Mouse (Mus musculus) neural tube, embryonic 11.5 days (tissue): Measurements from ENCODE around the gene Gtf3c1. TPM values are rescaled to one million over a fixed set of nuclear protein-coding genes. Genes with fewer than 3 reads are reported as not detected.
A peak's percentile ranks its signal among the peaks of the same experiment; 100 is the strongest.

Experiments used
- ATAC-seq: fragments of 200-750 bp; cut with Nextera tagmentation; 2 replicates; pipeline ENCODE4 v1.8.0; 2017; ENCODE audit warnings: moderate number of reproducible peaks, mild to moderate bottlenecking, moderate TSS enrichment, moderate library complexity; ENCODE audit not compliant: insufficient read depth, low FRiP score, low TSS enrichment
- DNase-seq: peaks from one replicate; pipeline ENCODE4 v3.0.0-alpha.2; 2015; ENCODE audit warnings: low spot score
- H3K27ac ChIP-seq: fragments of 300-500 bp; sonication (generic); 2 replicates; pipeline ENCODE4 v1.5.1; 2014; ENCODE audit warnings: low read depth, mild to moderate bottlenecking, low read length
- H3K27me3 ChIP-seq: fragments of 300-500 bp; sonication (generic); 2 replicates; pipeline ENCODE4 v1.6.1; 2014; ENCODE audit warnings: mild to moderate bottlenecking, low read length, mixed read lengths; ENCODE audit not compliant: control insufficient read depth, insufficient read depth
- H3K36me3 ChIP-seq: fragments of 300-500 bp; sonication (generic); 2 replicates; pipeline ENCODE4 v1.6.1; 2014; ENCODE audit warnings: mild to moderate bottlenecking, low read length, moderate library complexity, mixed read lengths; ENCODE audit not compliant: control insufficient read depth, insufficient read depth
- H3K4me1 ChIP-seq: fragments of 300-500 bp; sonication (generic); 2 replicates; pipeline ENCODE4 v1.6.1; 2014; ENCODE audit warnings: low read length, mixed read lengths; ENCODE audit not compliant: control insufficient read depth, insufficient read depth
- H3K4me2 ChIP-seq: fragments of 300-500 bp; sonication (generic); 2 replicates; pipeline ENCODE4 v1.6.1; 2014; ENCODE audit warnings: low read depth, mild to moderate bottlenecking, moderate library complexity
- H3K4me3 ChIP-seq: fragments of 300-500 bp; sonication (generic); 2 replicates; pipeline ENCODE4 v1.5.1; 2014; ENCODE audit warnings: low read depth, low read length
- H3K9ac ChIP-seq: fragments of 300-500 bp; sonication (generic); 2 replicates; pipeline ENCODE4 v1.6.1; 2014; ENCODE audit warnings: mild to moderate bottlenecking, low read length
- H3K9me3 ChIP-seq: fragments of 300-500 bp; sonication (generic); 2 replicates; pipeline ENCODE4 v1.6.1; 2016; ENCODE audit warnings: low read length; ENCODE audit not compliant: control insufficient read depth
- WGBS: fragments of 180-500 bp; shearing (Covaris S2); extraction: QIAGEN DNeasy Blood & Tissue Kit; methylation state at CpG from one replicate; pipeline ENCODE4 v1.1.7; 2014; 5-methylcytosine and 5-hydroxymethylcytosine counted together
- polyA plus RNA-seq: library from polyadenylated mRNA; unstranded; fragments of >200 nt; fragmentation: Nextera tagmentation; extraction: Ambion mirVana; gene quantifications from 2 replicates; pipeline ENCODE4 v1.2.1, GENCODE M21; 2014

Gtf3c1 gene
- 40.6 and 43.6 TPM in 2 replicates for polyA plus RNA-seq

DNA sequence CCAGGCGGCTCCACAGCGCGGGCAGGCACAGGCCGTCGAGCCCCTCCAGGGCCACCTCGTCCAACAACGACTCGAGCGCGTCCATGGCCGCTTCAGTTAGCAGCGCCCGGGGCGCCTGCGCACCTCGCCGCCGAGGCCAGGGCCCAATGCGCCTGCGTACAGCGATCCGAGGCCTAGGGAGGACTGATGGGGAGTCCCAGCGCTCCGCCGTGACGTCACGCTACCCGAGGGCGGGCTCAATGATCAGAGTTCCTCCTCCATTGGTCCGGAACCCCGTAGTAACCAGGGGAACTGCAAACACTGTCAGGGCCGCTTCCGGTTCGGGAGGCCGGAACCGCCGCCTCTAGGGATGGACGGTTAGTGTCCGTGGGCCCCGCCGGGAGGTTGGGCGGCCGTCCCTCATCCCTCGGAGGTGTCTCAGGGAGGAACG lies at the start of gene Gtf3c1, which contains the start of gene D430042O09Rik:
TSS of gene Gtf3c1 (minus strand) at position 188 of the 430 bp plus-strand sequence.
TSS of gene D430042O09Rik (plus strand) at position 296 of the 430 bp plus-strand sequence.
- under 1% methylated on average over 45 of the region's 45 CpGs for WGBS
- DNase-seq (peak; percentile 100), ATAC-seq (peak; percentile 97)

DNA sequence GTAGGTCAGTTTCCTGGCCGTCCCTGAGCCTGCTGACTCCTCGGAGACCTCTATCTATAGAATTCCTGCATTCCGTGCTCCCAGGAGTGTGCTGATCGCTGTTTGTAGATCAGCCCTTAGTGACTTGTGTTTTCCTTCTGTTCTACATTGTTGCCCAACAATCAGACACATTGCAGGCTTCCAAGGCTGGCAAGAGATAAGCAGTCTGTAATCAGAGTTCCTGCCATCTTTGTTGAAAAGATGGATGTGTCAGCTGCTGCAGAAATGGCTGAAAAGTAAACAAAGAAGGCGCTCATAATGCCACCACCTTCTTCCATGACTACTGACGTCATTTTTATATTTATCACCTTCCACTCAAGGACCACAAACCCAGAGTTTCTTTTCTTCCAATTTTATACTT lies 49.2 kb upstream of the Gtf3c1 start:
- Histone ChIP-seq H3K4me1 (no peaks in the 10 kb centered on the region), H3K27me3 (no peaks in the 10 kb centered on the region), H3K9me3 (no peaks in the 10 kb centered on the region), H3K36me3 (no peaks in the 10 kb centered on the region; the same call in 1 of the 2 replicates), H3K27ac (no peak overlapping the region), H3K4me3 (no peak overlapping the region), H3K4me2 (no peak overlapping the region), H3K9ac (no peak overlapping the region)
- DNase-seq (no peak), ATAC-seq (no peak)
- WGBS, result 81% methylated on average over 6 of the region's 6 CpGs

More for the DNA sequence above, at the start of gene Gtf3c1, which contains the start of gene D430042O09Rik:
- Histone ChIP-seq H3K36me3 (no peaks in the 10 kb centered on the region; the same call in 1 of the 2 replicates), H3K9ac (peak within 1 kb of the TSS; percentile 96), H3K4me2 (peak within 1 kb of the TSS; percentile 85), H3K4me1 (peaks cover 13% of the 10 kb centered on the region), H3K27me3 (no peaks in the 10 kb centered on the region), H3K9me3 (no peaks in the 10 kb centered on the region), H3K27ac (peak within 1 kb of the TSS; percentile 90), H3K4me3 (peak within 1 kb of the TSS; percentile 78)

DNA sequence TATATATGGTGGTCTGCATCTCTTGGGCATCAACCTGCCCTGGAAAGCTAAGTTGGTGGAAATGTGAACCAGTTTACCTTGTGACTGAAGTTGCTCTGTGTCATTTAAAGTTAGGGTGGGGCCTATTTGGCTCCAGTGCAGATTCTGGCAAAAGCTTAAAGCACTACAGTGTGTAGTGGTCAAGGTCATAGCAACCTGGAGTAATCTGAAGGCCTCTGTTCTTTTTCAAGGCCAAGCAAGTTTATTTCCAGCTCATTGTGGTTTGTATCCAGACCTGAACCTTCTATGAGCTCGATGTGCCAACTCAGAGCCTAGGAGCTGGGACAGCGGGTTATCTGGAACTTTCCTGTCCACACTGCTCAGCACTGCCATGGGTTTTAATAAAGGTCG lies 45.7 kb upstream of the Gtf3c1 start:
- DNase-seq, result peak; percentile 5
- Histone ChIP-seq H3K27me3 (no peaks in the 10 kb centered on the region), H3K9me3 (no peaks in the 10 kb centered on the region), H3K4me2 (no peak overlapping the region), H3K9ac (no peak overlapping the region), H3K4me3 (no peak overlapping the region), H3K27ac (no peak overlapping the region), H3K36me3 (no peaks in the 10 kb centered on the region; the same call in 1 of the 2 replicates), H3K4me1 (no peaks in the 10 kb centered on the region)
- WGBS, result 87% methylated on average over 3 of the region's 3 CpGs
- ATAC-seq, result no peak

GRCm38 (mm10) chr7:125752699-125753325 lies 45.2 kb upstream of the Gtf3c1 start:
- H3K4me2 ChIP-seq, result no peak overlapping the region
- no peak overlapping the region for H3K27ac ChIP-seq
- no peaks in the 10 kb centered on the region for H3K27me3 ChIP-seq
- no peaks in the 10 kb centered on the region; the same call in 1 of the 2 replicates for H3K36me3 ChIP-seq
- DNase-seq (peak; percentile 6), ATAC-seq (no peak)
- 88% methylated on average over 7 of the region's 7 CpGs for WGBS
- no peaks in the 10 kb centered on the region for H3K4me1 ChIP-seq
- H3K4me3 ChIP-seq, result no peak overlapping the region
- no peaks in the 10 kb centered on the region for H3K9me3 ChIP-seq
- H3K9ac ChIP-seq, result no peak overlapping the region

GRCm38 (mm10) chr7:125748186-125748585 lies 40.6 kb upstream of the Gtf3c1 start:
- no peak overlapping the region for H3K27ac ChIP-seq
- H3K9ac ChIP-seq, result no peak overlapping the region; the same call in 1 of the 2 replicates
- no peaks in the 10 kb centered on the region; the same call in 1 of the 2 replicates for H3K36me3 ChIP-seq
- no peak overlapping the region for H3K4me2 ChIP-seq
- H3K9me3 ChIP-seq, result no peaks in the 10 kb centered on the region
- H3K4me3 ChIP-seq, result no peak overlapping the region
- no peak; the same call in 1 of the 2 replicates for ATAC-seq
- H3K27me3 ChIP-seq, result no peaks in the 10 kb centered on the region
- WGBS, result 59% methylated on average over 3 of the region's 3 CpGs
- no peaks in the 10 kb centered on the region for H3K4me1 ChIP-seq
- DNase-seq, result peak; percentile 48

DNA sequence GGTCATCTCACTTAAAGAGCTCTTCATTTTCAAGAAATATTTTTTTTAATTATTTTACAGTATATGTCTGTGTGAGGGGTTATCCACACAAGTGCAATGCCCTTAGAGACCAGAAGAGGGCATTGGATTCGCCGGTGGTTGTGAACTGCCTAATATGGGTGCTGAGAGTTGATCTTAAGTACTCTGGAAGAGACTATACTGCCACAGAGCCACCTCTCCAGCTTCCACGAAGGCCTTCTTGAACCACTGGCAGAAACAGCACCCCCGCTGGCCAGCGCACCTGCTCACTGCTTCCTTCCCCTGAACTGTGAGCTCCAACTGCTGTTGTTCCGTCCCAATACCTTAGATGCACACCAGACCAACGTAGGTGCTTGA lies 39.7 kb upstream of the Gtf3c1 start:
- 62% methylated on average over 7 of the region's 7 CpGs for WGBS
- Histone ChIP-seq H3K27me3 (no peaks in the 10 kb centered on the region), H3K4me3 (no peak overlapping the region), H3K36me3 (no peaks in the 10 kb centered on the region; the same call in 1 of the 2 replicates), H3K4me1 (no peaks in the 10 kb centered on the region), H3K4me2 (no peak overlapping the region), H3K9me3 (no peaks in the 10 kb centered on the region), H3K9ac (no peak overlapping the region), H3K27ac (no peak overlapping the region)
- DNase-seq, result peak; percentile 12
- no peak for ATAC-seq

DNA sequence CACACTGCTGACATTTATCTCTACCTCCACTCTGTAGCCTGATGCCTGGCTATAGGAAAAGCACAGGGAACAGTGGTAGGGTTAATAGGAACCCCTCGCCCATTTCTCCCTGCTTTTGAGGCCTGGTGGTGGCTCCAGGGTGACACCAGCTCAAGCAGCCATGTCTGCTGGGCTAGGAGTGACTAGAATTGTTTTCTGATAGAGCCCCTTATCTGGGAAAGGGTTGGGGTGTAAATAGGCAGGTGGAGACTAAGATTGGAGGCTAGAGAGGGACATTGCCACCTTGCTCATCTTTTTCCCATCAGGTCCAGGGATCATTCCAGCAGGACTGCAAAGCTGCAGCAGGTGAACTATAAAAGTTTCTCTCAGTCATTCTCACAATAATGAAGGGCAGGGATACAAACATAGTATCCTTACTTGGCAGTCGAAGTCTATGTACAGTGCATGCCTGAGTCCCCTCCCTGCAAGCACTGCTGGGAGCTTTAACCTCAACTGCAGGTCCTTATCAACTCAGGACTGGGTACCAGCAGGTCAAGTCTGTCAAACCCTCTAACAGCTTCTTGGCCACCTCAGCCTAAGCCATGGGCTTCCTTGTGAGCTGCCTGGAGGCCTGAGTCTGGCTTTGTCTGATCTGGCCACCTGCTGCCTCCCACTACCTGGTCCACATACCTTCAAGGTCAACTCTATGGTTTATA lies 39.2 kb upstream of the Gtf3c1 start:
- no peak overlapping the region for H3K4me2 ChIP-seq
- DNase-seq, result peak; percentile 4
- no peaks in the 10 kb centered on the region for H3K4me1 ChIP-seq
- H3K27ac ChIP-seq, result no peak overlapping the region
- WGBS, result 85% methylated on average over 2 of the region's 2 CpGs
- H3K4me3 ChIP-seq, result no peak overlapping the region
- no peak for ATAC-seq
- H3K9ac ChIP-seq, result no peak overlapping the region
- H3K9me3 ChIP-seq, result no peaks in the 10 kb centered on the region
- H3K36me3 ChIP-seq, result no peaks in the 10 kb centered on the region; the same call in 1 of the 2 replicates
- H3K27me3 ChIP-seq, result no peaks in the 10 kb centered on the region

DNA sequence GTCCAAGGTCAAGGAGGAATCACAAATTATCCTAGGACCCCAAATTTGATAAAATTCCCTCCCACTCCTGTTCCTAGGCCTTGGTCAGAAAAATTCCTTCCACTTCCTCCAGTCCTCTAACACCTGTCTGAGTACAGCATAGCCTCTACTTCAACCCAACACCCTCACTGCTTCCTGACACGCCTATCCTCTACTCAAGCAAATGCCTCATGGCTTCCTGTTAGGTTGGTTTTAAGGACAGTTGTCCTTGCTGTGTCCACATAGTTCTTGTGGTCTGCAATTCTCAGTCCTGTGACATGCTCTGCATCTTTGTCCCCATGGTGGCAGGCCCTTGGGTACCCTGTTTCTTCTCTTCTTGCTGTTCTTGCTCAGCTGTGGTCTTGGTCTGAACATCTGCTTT lies 37.2 kb upstream of the Gtf3c1 start:
- DNase-seq (no peak), ATAC-seq (no peak)
- Histone ChIP-seq H3K9ac (no peak overlapping the region), H3K4me1 (no peaks in the 10 kb centered on the region), H3K4me3 (no peak overlapping the region), H3K36me3 (no peaks in the 10 kb centered on the region; the same call in 1 of the 2 replicates), H3K9me3 (no peaks in the 10 kb centered on the region), H3K4me2 (no peak overlapping the region), H3K27me3 (no peaks in the 10 kb centered on the region), H3K27ac (no peak overlapping the region)
- 86% methylated on average over 1 of the region's 1 CpGs for WGBS
